Mouse (Mus musculus) limb, embryonic 11.5 days (tissue): ENCODE measurements at regions not wholly inside any gene's neighbourhood (a gene's known extent, or its start where the extent isn't known, plus 50 kb on each side); places are given as distances from the start of the nearest gene placed in this dataset.

ENCODE experiments used
- ATAC-seq: fragments of 200-750 bp; cut with Nextera tagmentation; 2 replicates; pipeline ENCODE4 v1.8.0; 2017; ENCODE audit warnings: low read depth; ENCODE audit not compliant: insufficient number of reproducible peaks, low FRiP score, low TSS enrichment
- DNase-seq: peaks from one replicate; pipeline ENCODE4 v3.0.0-alpha.2; 2015; ENCODE audit warnings: low spot score
- H3K27ac ChIP-seq: fragments of 300-500 bp; sonication (generic); replicated peaks from 2 replicates; pipeline ENCODE4 v1.5.1; 2014; ENCODE audit warnings: low read depth, mild to moderate bottlenecking, low read length
- H3K27me3 ChIP-seq: fragments of 300-500 bp; sonication (generic); 2 replicates; pipeline ENCODE4 v1.6.1; 2014; ENCODE audit warnings: mild to moderate bottlenecking, low read length, mixed read lengths; ENCODE audit not compliant: control insufficient read depth, insufficient read depth
- H3K36me3 ChIP-seq: fragments of 300-500 bp; sonication (generic); 2 replicates; pipeline ENCODE4 v1.6.1; 2014; ENCODE audit warnings: mild to moderate bottlenecking, low read length, moderate library complexity, mixed read lengths; ENCODE audit not compliant: control insufficient read depth, insufficient read depth
- H3K4me1 ChIP-seq: fragments of 300-500 bp; sonication (generic); 2 replicates; pipeline ENCODE4 v1.6.1; 2014; ENCODE audit warnings: low read length, mixed read lengths; ENCODE audit not compliant: control insufficient read depth, insufficient read depth
- H3K4me2 ChIP-seq: fragments of 300-500 bp; sonication (generic); 2 replicates; pipeline ENCODE4 v1.6.1; 2014; ENCODE audit warnings: low read depth, mild to moderate bottlenecking, moderate library complexity; ENCODE audit not compliant: severe bottlenecking
- H3K4me3 ChIP-seq: fragments of 300-500 bp; sonication (generic); 2 replicates; pipeline ENCODE4 v1.5.1; 2014; ENCODE audit warnings: low read depth, low read length
- H3K9ac ChIP-seq: fragments of 300-500 bp; sonication (generic); 2 replicates; pipeline ENCODE4 v1.6.1; 2014; ENCODE audit warnings: mild to moderate bottlenecking, low read length
- H3K9me3 ChIP-seq: fragments of 300-500 bp; sonication (generic); 2 replicates; pipeline ENCODE4 v1.6.1; 2016; ENCODE audit warnings: low read length; ENCODE audit not compliant: control insufficient read depth
- WGBS: fragments of 180-500 bp; shearing (Covaris S2); extraction: QIAGEN DNeasy Blood & Tissue Kit; methylation state at CpG from one replicate; pipeline ENCODE4 v1.1.7; 2014; 5-methylcytosine and 5-hydroxymethylcytosine counted together

DNA sequence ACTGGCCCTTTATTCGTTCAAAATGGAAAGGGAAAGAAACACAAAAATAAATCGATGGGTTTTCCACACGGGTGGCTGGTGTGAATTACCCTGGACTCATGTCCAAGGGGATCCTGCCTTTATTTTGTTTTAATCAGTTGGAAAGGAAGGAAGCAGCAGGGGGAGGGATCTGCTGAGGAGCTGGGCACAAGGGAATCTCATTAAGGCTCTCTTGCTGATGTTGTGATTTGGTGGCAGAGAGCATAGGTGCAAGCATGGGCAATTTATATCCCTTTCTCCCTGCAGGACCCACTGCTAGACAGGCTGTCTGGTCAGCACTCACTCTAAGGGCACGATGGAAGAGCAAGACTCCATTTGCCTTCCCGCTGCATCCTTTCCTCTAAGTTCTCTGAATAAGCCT, 469.2 kb downstream of the Epha7 start:
- Histone ChIP-seq H3K36me3 (no peaks in the 10 kb centered on the region), H3K9ac (no peak overlapping the region), H3K9me3 (no peaks in the 10 kb centered on the region), H3K27ac (no peak overlapping the region), H3K4me3 (no peak overlapping the region), H3K4me1 (no peaks in the 10 kb centered on the region), H3K27me3 (no peaks in the 10 kb centered on the region), H3K4me2 (no peak overlapping the region)
- 58% methylated on average over 5 of the region's 5 CpGs for WGBS
- DNase-seq = no peak
- ATAC-seq = no peak

DNA sequence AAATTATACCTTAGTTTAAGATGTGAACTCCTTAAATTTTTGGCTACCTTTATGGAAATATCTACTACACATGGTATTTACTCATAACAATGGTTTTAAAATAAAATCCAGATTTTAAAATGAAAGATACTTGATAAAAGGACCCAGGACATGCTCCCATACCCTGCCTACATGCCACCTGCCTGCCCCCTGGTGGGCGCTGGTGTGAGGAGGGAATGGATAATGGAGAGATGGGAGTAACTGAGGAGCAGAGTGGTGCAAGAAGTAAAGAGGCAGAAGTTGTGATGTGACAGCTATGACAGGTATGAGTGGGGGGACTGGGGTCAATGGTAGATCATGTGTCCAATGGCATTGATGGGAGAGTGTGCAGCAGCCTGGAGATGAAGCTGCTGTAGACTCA, 488.4 kb downstream of the Epha7 start:
- H3K4me3 ChIP-seq = no peak overlapping the region
- no peak for ATAC-seq
- H3K4me1 ChIP-seq = no peaks in the 10 kb centered on the region
- no peak for DNase-seq
- no peak overlapping the region for H3K9ac ChIP-seq
- H3K36me3 ChIP-seq = no peaks in the 10 kb centered on the region
- H3K27ac ChIP-seq = no peak overlapping the region
- no peaks in the 10 kb centered on the region for H3K27me3 ChIP-seq
- no peaks in the 10 kb centered on the region for H3K9me3 ChIP-seq
- no peak overlapping the region for H3K4me2 ChIP-seq
- 34% methylated on average over 1 of the region's 1 CpGs for WGBS

DNA sequence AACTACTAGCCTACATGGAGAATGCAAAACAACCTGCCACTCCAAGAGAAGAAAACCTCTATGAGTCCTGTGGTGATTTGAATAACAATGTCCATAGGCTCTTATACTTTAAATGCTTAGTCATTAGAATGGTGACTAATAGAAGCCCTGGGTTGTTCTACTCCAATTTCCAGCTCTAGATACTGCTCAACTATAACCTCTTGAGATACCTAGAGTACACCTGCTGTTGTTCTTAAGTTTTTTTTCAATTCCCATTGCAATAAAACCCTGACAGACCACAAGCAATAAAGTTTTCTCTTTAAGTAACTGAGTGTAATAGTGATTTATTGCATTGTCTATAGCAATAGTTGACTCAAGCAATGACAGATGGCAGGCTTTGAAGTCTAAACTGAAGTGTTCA, 491.0 kb downstream of the Epha7 start:
- Histone ChIP-seq H3K4me1 (no peaks in the 10 kb centered on the region), H3K9ac (no peak overlapping the region), H3K36me3 (no peaks in the 10 kb centered on the region), H3K27ac (no peak overlapping the region), H3K4me3 (no peak overlapping the region), H3K4me2 (no peak overlapping the region), H3K27me3 (no peaks in the 10 kb centered on the region), H3K9me3 (no peaks in the 10 kb centered on the region)
- no peak for ATAC-seq
- DNase-seq = no peak

DNA sequence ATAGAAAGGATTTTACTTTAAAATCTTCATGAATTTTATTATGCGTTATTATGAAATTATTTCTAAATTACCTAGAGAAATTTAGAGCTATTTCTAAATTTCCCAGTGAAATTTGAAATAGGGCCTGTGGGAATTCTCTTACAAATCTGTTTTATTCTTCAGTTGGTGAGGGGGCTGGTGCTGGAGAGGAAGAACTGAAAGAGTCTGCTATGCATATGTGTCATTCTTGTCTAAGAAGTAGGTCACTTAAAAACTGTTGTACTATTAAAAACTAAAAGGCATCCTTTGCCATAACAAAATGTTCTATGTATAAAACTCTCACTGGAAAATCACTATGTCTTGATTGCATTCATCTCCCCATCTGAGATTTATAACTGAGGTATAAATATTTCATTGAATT, 494.3 kb downstream of the Epha7 start:
- H3K36me3 ChIP-seq = no peaks in the 10 kb centered on the region
- H3K9me3 ChIP-seq = no peaks in the 10 kb centered on the region
- H3K27me3 ChIP-seq = no peaks in the 10 kb centered on the region
- H3K4me2 ChIP-seq = no peak overlapping the region
- no peak overlapping the region for H3K9ac ChIP-seq
- ATAC-seq (no peak), DNase-seq (no peak)
- no peak overlapping the region for H3K4me3 ChIP-seq
- no peak overlapping the region for H3K27ac ChIP-seq
- 92% methylated on average over 1 of the region's 1 CpGs for WGBS
- H3K4me1 ChIP-seq = no peaks in the 10 kb centered on the region

DNA sequence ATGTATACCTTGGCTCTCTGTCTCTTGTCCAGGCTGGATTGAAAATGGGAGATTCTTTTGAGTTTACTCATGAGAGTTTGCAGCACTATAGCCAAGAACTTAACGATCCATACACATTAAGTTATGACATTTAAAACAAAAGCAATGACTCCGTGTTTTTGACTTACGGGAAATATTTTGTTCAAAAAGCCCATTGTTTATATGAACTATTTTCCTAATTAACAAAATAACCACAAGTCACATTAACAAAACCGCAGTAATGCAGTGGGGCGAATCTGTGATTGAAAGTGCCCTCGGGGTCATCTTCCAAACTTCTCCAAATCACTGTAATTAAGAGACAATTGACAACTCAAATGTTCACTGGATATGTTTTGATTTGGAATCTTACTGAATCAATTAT, 511.0 kb downstream of the Epha7 start:
- Histone ChIP-seq H3K9ac (no peak overlapping the region), H3K27me3 (no peaks in the 10 kb centered on the region), H3K36me3 (no peaks in the 10 kb centered on the region), H3K4me2 (no peak overlapping the region), H3K4me1 (no peaks in the 10 kb centered on the region), H3K27ac (no peak overlapping the region), H3K9me3 (no peaks in the 10 kb centered on the region), H3K4me3 (no peak overlapping the region)
- no peak for DNase-seq
- WGBS = 91% methylated on average over 6 of the region's 6 CpGs
- no peak for ATAC-seq

DNA sequence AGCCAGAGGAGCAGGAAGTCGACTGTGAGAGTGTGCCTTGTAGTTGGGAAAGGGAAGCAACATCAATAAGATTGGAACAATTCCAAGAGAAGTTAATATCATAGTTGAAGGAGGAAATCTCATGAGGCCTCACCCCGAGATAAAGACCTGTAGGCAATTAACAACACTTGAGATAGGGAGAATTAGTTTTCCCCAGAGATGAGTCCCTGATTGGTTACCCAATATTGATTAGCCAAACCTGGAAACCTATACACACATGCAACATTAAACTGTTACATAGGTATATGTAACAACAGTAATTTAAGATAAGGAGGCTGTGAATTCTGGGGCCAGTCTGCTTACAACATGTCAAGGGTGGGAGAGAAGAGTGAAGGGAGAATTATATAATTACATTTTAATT, 516.2 kb downstream of the Epha7 start:
- 76% methylated on average over 2 of the region's 2 CpGs for WGBS
- Histone ChIP-seq H3K4me2 (no peak overlapping the region), H3K27ac (no peak overlapping the region), H3K36me3 (no peaks in the 10 kb centered on the region), H3K9ac (no peak overlapping the region), H3K4me1 (no peaks in the 10 kb centered on the region), H3K27me3 (no peaks in the 10 kb centered on the region), H3K4me3 (no peak overlapping the region), H3K9me3 (no peaks in the 10 kb centered on the region)
- ATAC-seq = no peak
- no peak for DNase-seq

DNA sequence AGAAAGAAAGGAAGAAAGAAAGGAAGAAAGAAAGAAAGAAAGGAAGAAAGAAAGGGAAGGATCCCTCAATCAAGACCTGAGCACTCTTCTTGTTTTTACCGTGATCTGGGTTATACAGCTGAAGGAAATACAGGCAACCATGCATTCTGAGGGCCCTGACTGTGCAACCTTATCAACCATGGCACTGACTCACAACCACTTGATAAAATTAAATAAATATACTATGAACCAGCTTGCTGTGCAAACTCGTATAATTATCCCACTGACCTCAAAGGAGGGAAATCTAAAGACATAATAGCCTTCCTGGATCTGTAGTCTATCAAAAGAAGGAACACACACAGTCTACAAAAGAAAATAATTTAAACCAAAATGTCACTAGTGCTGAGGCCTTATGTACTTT, 518.8 kb downstream of the Epha7 start:
- 77% methylated on average over 2 of the region's 2 CpGs for WGBS
- H3K36me3 ChIP-seq = no peaks in the 10 kb centered on the region
- DNase-seq (no peak), ATAC-seq (no peak)
- H3K4me1 ChIP-seq = no peaks in the 10 kb centered on the region
- H3K9ac ChIP-seq = no peak overlapping the region
- no peaks in the 10 kb centered on the region for H3K27me3 ChIP-seq
- H3K4me3 ChIP-seq = no peak overlapping the region
- no peaks in the 10 kb centered on the region for H3K9me3 ChIP-seq
- H3K27ac ChIP-seq = no peak overlapping the region
- no peak overlapping the region for H3K4me2 ChIP-seq

DNA sequence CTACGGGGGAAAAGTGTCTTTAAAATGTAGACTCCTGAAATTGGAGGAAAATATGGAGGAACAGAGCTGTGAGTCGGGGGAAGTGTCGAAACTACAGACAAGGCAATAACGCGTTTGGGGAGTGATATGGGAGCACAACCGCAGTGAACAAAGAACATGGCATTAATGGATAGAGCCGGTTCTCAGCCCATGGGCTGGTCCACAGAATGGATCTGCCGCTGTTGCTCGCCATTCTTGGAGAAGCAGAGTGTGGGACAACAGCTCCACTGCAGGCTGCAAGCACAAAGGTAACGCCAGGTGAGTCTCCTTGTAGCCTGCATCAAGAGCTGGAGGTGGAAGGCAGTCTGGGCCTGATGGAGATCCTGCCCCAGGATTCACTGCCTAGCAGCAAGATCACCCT, 524.3 kb downstream of the Epha7 start:
- H3K36me3 ChIP-seq = no peaks in the 10 kb centered on the region
- H3K27ac ChIP-seq = no peak overlapping the region
- no peak overlapping the region for H3K9ac ChIP-seq
- 87% methylated on average over 10 of the region's 10 CpGs for WGBS
- no peak overlapping the region for H3K4me3 ChIP-seq
- no peaks in the 10 kb centered on the region for H3K4me1 ChIP-seq
- DNase-seq (no peak), ATAC-seq (no peak)
- no peak overlapping the region for H3K4me2 ChIP-seq
- H3K9me3 ChIP-seq = no peaks in the 10 kb centered on the region
- H3K27me3 ChIP-seq = no peaks in the 10 kb centered on the region

DNA sequence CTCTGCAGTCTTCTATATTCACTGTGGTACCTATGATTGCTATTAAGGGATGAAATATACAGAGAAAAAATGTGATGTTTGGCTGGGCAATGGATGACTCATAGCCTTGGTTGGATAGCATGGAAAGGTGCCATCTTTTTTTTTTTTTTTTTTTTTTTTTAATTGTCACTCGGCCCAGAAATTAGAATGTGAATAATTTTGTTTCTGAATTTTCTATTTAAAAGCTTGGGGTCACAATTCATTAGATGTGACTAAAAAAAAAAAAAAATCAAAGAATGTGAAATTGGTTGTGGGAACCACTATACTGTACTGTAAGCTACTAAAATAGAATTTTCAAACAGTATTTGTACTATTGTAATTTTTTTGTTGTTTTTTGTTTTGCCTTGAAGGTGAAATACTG, 549.3 kb downstream of the Epha7 start:
- Histone ChIP-seq H3K4me2 (no peak overlapping the region), H3K27ac (no peak overlapping the region), H3K4me3 (no peak overlapping the region), H3K4me1 (no peaks in the 10 kb centered on the region), H3K36me3 (no peaks in the 10 kb centered on the region), H3K9me3 (no peaks in the 10 kb centered on the region), H3K27me3 (no peaks in the 10 kb centered on the region), H3K9ac (no peak overlapping the region)
- no peak for DNase-seq
- ATAC-seq = no peak
- WGBS = 88% methylated on average over 1 of the region's 1 CpGs
